Mouse (Mus musculus) erythroblast, embryonic 14.5 days (primary cell): ENCODE results near the gene Fars2. TPM values are rescaled to one million over a fixed set of nuclear protein-coding genes. Genes with fewer than 3 reads are reported as not detected.
"Not testable (repeated sequence)": the region's sequence is repeated elsewhere in the genome, so short reads cannot be mapped to it uniquely, and the experiment has no call there.

ENCODE experiments used
- H3K27me3 ChIP-seq: 2 replicates; pipeline ENCODE4 v1.6.1; 2012; ENCODE audit warnings: inconsistent platforms; ENCODE audit not compliant: control insufficient read depth
- H3K36me3 ChIP-seq: 2 replicates; pipeline ENCODE4 v1.6.1; 2012; ENCODE audit warnings: mild to moderate bottlenecking, inconsistent platforms; ENCODE audit not compliant: control insufficient read depth
- H3K4me1 ChIP-seq: 2 replicates; pipeline ENCODE4 v1.6.1; 2012; ENCODE audit warnings: inconsistent platforms; ENCODE audit not compliant: control insufficient read depth
- H3K4me3 ChIP-seq: replicated peaks from 2 replicates; pipeline ENCODE3; 2012; ENCODE audit warnings: moderate library complexity, mild to moderate bottlenecking, inconsistent platforms
- H3K9me3 ChIP-seq: 2 replicates; pipeline ENCODE4 v1.6.1; 2012; ENCODE audit warnings: low read length, inconsistent platforms, mixed read lengths; ENCODE audit not compliant: control insufficient read depth
- GATA1 ChIP-seq: IDR thresholded peaks from 2 replicates; pipeline ENCODE4 v1.6.1; 2012; ENCODE audit warnings: low read length, inconsistent platforms, mixed read lengths
- TAL1 ChIP-seq: IDR thresholded peaks from 3 replicates; pipeline ENCODE4 v1.6.1; 2012; ENCODE audit warnings: low read length, inconsistent platforms, mixed read lengths
- polyA plus RNA-seq: library from polyadenylated mRNA; stranded (reverse); fragments of >175 nt; gene quantifications from 2 replicates; pipeline ENCODE4 v1.2.3, GENCODE M21; 2012

Fars2 gene
- polyA plus RNA-seq, 1 experiment = 7.4 TPM

DNA sequence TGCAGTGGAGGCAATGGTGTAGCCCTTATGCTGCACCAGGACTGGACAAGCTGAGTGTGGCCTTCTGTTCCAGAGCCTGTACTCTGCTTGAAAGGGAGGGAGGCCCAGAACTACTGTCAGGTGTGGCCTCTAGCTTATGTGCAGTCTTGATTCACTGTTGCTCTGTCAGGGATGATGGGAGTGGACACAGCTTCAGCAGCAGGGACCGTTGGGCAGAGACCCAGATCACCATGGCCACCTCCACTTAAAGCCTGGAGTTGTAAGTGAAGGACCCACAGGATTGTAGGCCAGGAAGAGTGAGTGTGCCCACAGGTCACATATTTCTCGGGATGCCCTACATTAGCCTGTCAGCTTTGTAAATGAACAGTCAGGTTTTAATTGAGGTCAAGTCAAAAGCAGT is 283.8 kb downstream of the Fars2 start:
- no peaks in the 10 kb centered on the region for H3K36me3 ChIP-seq
- H3K4me1 ChIP-seq = no peaks in the 10 kb centered on the region
- H3K9me3 ChIP-seq = no peaks in the 10 kb centered on the region
- TF ChIP-seq TAL1 (no peak), GATA1 (no peak)
- no peak overlapping the region for H3K4me3 ChIP-seq
- no peaks in the 10 kb centered on the region for H3K27me3 ChIP-seq

DNA sequence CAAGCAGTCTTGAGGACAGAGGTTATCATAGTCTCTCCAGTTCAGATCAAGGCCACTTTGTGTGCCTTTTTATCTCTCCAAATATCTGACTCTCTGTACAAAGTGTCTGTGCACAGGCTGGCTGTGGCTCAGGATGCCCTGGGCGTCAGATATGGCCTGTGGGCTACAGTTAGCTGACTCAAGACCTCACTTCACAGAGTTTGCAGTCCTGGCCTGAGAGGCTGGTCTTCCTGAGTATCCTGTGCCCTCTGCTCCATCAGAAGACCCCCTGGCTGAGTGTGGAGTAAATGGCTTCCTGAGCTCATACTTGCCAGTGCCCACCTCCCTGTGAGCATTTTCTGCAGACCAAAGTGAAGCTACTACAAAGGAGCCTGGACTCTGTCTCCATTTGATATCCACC is 296.1 kb downstream of the Fars2 start:
- Histone ChIP-seq H3K27me3 (no peaks in the 10 kb centered on the region), H3K4me1 (no peaks in the 10 kb centered on the region), H3K9me3 (no peaks in the 10 kb centered on the region), H3K36me3 (no peaks in the 10 kb centered on the region), H3K4me3 (no peak overlapping the region)
- no peak for TF ChIP-seq TAL1
- TF ChIP-seq GATA1 = no peak

DNA sequence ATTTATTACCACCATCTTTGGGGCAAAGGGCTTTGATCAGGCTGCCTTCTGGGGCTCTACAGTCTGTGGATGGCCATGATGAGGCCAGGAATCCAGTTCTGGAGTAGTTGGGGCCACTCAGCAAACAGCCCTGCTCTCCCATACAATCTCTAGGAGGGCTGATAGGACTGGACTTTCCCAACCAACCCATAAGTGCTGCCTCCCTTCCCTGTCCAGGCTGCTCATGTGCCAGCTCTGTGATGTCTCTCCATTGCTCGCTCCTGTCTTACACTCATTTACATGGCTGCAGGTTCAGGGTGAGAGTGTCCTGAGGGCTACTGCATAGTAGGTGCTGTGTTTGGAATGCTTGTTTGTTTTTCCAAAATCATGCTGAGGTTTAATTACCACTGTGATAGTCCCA is 298.0 kb downstream of the Fars2 start:
- no peaks in the 10 kb centered on the region for H3K27me3 ChIP-seq
- H3K4me3 ChIP-seq = no peak overlapping the region
- H3K4me1 ChIP-seq = no peaks in the 10 kb centered on the region
- no peaks in the 10 kb centered on the region for H3K9me3 ChIP-seq
- H3K36me3 ChIP-seq = no peaks in the 10 kb centered on the region
- no peak for TF ChIP-seq GATA1
- TF ChIP-seq TAL1 = no peak

DNA sequence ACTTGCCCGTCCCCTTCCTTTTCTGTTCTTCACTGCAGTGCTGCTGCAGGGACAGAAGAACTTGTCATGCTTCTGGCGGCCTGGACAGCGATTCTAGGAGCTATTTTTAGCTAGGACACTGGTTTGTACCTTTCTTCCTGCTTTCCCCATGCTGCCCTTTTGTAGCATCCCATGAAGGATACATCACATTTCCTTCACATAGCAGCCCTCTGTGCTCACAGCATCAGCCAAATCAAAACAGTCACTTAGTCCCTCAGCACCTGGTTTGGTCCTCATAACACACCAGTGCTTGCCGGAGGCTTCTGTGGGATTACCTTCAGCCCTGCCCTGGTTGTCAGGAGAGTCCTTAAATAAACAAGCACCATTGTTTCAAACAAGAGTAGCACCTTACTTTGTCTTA is 299.3 kb downstream of the Fars2 start:
- H3K27me3 ChIP-seq = no peaks in the 10 kb centered on the region
- H3K4me1 ChIP-seq = no peaks in the 10 kb centered on the region
- no peaks in the 10 kb centered on the region for H3K9me3 ChIP-seq
- no peak overlapping the region for H3K4me3 ChIP-seq
- no peaks in the 10 kb centered on the region for H3K36me3 ChIP-seq
- no peak for TF ChIP-seq GATA1
- TF ChIP-seq TAL1 = no peak

DNA sequence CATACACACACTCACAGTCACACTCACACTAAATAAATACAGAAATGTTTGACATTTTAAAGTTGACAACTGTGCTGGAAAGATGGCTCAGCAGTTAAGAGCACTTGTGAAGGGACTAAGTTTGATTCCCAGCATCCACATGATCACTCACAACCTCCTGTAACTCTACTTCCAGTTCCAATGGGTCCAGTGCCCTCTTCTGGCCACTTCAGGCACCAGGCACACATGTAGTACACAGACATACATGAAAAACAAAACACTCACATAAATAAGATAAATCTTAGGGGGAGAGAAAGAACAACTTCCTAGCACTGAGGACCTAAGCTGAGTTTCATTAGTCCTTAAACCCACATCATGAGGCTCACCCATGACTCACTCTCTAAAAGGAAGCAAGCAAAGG is 302.1 kb downstream of the Fars2 start:
- Histone ChIP-seq H3K9me3 (no peaks in the 10 kb centered on the region), H3K27me3 (no peaks in the 10 kb centered on the region), H3K4me3 (no peak overlapping the region), H3K4me1 (no peaks in the 10 kb centered on the region), H3K36me3 (no peaks in the 10 kb centered on the region)
- no peak for TF ChIP-seq TAL1
- no peak for TF ChIP-seq GATA1

DNA sequence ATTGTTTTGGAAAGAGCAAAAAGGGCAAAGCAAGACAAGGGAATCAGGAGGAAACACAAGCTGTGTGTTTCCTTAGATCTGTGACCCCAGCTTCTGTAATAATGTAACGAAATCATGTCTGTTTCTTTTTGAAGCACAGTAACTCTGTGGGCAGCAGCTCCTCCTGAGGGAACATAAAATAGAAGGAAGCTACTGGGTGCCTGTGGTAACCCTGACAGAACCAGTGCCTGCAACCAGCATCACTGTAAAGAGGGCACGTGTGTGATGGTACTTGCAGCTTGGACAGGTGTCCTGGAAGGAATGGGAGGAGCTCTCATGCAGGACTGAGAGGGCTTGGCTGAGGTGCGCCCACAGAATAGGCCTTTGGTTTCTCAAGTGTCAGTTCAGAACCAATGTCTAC is 305.2 kb downstream of the Fars2 start:
- no peak for TF ChIP-seq GATA1
- TF ChIP-seq TAL1 = no peak
- Histone ChIP-seq H3K27me3 (no peaks in the 10 kb centered on the region), H3K4me3 (no peak overlapping the region), H3K9me3 (no peaks in the 10 kb centered on the region), H3K4me1 (no peaks in the 10 kb centered on the region), H3K36me3 (no peaks in the 10 kb centered on the region)

DNA sequence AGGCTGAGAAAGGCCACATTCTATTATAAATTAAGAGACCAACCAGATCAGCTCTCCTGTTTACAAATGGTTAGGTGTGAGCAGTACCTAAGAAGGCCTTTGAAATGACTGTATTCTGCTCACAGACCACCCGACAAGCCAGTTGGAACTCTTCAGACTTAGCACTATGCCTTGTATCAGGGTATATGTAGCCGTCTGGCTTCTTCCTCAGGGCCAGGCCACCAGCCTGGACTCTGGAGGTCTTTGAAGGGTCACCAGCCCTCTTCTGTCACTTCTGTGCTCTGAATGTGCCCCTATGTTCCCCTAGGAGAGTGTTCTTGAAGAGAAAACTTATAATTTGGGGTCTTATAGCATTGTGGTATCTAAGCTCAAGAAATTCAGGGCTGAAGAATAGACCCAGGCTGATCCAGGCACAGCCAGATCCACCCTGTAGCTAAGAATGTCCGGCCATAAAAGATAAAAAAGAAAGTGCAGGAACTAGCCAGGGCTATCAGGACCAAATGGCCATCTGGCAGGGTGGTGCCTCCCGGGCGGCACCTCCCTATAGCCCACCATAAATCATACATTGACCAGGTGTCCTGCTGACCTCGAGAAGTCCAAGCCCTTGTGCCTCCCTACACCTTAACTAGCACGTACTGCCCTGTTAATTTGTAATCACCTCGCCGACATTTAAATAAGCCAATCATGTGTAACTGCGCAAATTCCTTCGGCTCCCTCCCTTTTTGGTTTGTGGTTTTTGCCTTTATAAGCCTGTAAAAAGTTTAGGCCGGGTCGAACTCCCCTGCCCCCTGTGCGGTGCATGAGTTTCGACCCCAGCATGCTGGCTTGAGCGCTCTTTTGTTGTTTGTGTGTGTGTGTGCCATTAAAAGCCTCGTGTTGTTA is 308.9 kb downstream of the Fars2 start:
- H3K27me3 ChIP-seq, H3K36me3 ChIP-seq, H3K9me3 ChIP-seq, H3K4me1 ChIP-seq, H3K4me3 ChIP-seq: not testable (repeated sequence)

DNA sequence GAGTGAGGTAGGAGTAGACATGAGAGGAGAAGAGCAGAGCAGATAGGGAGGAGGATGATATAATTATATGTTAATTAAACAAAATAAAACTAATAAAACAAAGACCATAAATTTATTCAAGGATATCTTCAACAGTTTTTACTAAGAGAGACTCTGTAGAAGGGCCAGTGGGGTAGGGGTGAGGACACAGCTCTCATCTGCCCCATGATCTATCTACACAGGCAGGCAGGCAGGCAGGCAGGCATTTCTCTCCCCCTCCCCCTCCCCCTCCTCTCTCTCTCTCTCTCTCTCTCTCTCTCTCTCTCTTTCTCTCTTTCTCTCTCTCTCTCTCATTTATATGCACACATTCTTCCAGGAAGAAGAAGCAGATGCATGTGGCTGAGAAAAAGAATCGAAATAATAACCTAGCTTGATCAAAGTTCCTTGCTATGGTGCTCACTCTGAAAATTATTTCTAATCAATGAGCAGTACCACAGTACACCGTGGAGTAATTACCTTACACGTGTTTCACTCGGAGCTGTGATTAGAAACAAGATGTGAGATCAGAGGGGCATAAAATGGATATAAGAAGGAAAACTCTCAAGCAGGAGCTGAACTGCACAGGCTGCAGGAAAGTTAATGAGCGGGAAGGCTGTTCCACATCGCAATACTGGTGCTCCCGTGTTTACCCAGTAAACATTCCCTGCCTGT is 312.4 kb downstream of the Fars2 start:
- Histone ChIP-seq H3K36me3 (no peaks in the 10 kb centered on the region), H3K9me3 (no peaks in the 10 kb centered on the region), H3K4me3 (no peak overlapping the region), H3K27me3 (no peaks in the 10 kb centered on the region), H3K4me1 (0 out of 2 replicates have a peak, but pooled peaks cover 2% of the 10 kb centered on the region)
- no peak for TF ChIP-seq TAL1
- TF ChIP-seq GATA1 = no peak

DNA sequence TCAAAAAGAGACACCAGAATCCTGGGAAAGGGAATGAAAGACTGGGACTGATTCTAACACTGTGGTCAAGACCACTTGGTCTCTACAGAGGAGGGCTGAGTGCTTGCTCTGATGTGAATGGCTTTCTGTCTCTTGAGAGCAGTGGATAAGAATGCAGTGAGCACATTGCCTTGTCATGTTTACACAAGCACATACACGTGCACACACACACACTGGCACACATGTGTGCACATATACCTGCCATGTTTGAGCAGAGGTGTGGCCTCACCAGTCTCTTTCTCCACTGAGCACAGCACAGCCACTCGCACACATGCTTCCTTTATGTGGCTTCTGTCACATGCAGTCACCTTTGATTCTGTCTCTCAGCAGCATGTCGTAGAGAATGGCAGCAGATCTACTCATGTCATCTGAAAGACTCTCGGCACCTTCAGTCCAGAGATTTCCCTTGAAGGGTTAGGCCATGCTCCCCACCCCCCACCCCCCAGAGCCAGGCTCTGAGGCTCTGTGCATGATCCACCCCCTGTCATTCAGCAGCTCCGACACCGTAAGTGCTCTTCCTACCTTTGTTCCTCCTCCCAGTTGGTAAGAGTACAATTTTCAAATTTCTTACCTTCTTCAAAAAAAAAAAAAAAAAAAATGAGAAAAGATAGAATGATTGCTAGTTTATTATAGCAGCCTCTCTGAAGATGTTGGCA is 313.4 kb downstream of the Fars2 start:
- no peak for TF ChIP-seq TAL1
- no peak for TF ChIP-seq GATA1
- no peaks in the 10 kb centered on the region for H3K27me3 ChIP-seq
- no peak overlapping the region for H3K4me3 ChIP-seq
- H3K4me1 ChIP-seq = 0 out of 2 replicates have a peak, but pooled peaks cover 2% of the 10 kb centered on the region
- H3K9me3 ChIP-seq = no peaks in the 10 kb centered on the region
- H3K36me3 ChIP-seq = no peaks in the 10 kb centered on the region
